Comparison of ENCODE assay signal across 17 mouse cellular contexts in the genomic region with DNA sequence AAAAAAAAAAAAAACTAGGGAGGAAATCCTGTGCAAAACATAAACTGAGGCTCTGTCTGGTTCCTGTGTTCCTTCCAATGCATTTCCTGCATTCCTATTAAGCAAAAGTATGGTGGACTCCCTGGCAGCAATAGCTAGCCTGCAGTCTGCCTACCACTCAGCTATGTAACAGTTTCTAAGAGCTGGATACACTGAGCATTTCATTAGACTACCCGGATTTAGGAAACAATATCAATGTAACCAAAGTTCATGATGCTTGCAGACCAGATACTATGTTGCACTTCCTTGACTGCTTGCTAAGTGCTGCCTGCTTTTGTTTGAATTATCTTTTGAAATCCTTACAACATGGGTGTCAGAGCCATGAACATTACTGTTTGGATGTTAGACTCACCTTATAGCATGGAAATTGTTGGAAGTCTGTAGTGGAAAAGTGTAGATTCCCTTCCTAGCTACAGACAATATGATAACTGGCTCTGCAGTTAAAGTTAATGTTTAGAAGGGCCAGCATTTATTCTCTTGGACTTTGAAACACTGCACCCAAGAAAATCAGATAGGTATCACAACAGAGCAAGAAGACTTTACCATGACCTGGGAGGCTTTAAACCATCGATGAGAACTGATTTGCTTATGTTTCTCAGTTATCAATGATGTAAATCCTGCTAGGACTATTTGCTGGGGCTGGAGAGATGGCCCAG.
"Had no signal": no experiment of that assay in that cellular context is flagged by ENCODE, and none has a peak within 500 bp of the region (broad histone marks: within the 10 kb centered on the region; RNA-seq: fewer than 3 reads in every experiment).

No protein-coding gene starts in this region.

- H3K9ac ChIP-seq: limb, embryonic 13.5 days; liver, embryonic 12.5 days; liver, embryonic 15.5 days; midbrain, embryonic 12.5 days; midbrain, embryonic 15.5 days; neural tube, embryonic 12.5 days; neural tube, embryonic 15.5 days had no signal

- H3K9me3 ChIP-seq: limb, embryonic 10.5 days; limb, embryonic 13.5 days; liver, embryonic 12.5 days; liver, embryonic 15.5 days; midbrain, embryonic 12.5 days; midbrain, embryonic 15.5 days; neural tube, embryonic 12.5 days; neural tube, embryonic 15.5 days had no signal

- H3K4me2 ChIP-seq: limb, embryonic 13.5 days; liver, embryonic 12.5 days; liver, embryonic 15.5 days; midbrain, embryonic 12.5 days; midbrain, embryonic 15.5 days; neural tube, embryonic 12.5 days; neural tube, embryonic 15.5 days had no signal

- H3K4me3 ChIP-seq: limb, embryonic 10.5 days; limb, embryonic 13.5 days; liver, embryonic 12.5 days; liver, embryonic 15.5 days; midbrain, embryonic 12.5 days; midbrain, embryonic 15.5 days; neural tube, embryonic 12.5 days; neural tube, embryonic 15.5 days had no signal

- H3K27me3 ChIP-seq: limb, embryonic 13.5 days; liver, embryonic 12.5 days; liver, embryonic 15.5 days; midbrain, embryonic 12.5 days; midbrain, embryonic 15.5 days; neural tube, embryonic 12.5 days; neural tube, embryonic 15.5 days had no signal

- H3K27ac ChIP-seq: limb, embryonic 10.5 days; limb, embryonic 13.5 days; liver, embryonic 12.5 days; liver, embryonic 15.5 days; midbrain, embryonic 12.5 days; midbrain, embryonic 15.5 days; neural tube, embryonic 12.5 days; neural tube, embryonic 15.5 days had no signal

- ATAC-seq: liver, embryonic 12.5 days; midbrain, embryonic 15.5 days had no signal

- H3K4me1 ChIP-seq: liver, embryonic 12.5 days; liver, embryonic 15.5 days had no signal

- DNase-seq: kidney, adult 11 months; kidney, postnatal 36 days; liver; lung, adult 18-20 months; lung, postnatal 14 days; lung, postnatal 4 days; right cerebral cortex, adult 18-20 months; right cerebral cortex, postnatal 25 days; thymus, postnatal 36 days had no signal

- H3K36me3 ChIP-seq: limb, embryonic 13.5 days; liver, embryonic 12.5 days; liver, embryonic 15.5 days; midbrain, embryonic 12.5 days; midbrain, embryonic 15.5 days; neural tube, embryonic 12.5 days; neural tube, embryonic 15.5 days had no signal
